Mouse (Mus musculus) gastrocnemius, postnatal 14 days (tissue): ENCODE data around the gene Snx21. TPM values are rescaled to one million over a fixed set of nuclear protein-coding genes. Genes with fewer than 3 reads are reported as not detected.

ENCODE experiments used
- DNase-seq: peaks from one replicate; pipeline ENCODE4 v3.0.0; 2021; ENCODE audit warnings: mixed read lengths
- intact Hi-C: fragments of 180-260 bp; cut with DNase I; formaldehyde crosslinking; loops from one replicate; pipeline ENCODE4 v1.15.1; 2025; ENCODE audit warnings: low total_unique reads
- long read RNA-seq, 2 experiments: library from polyadenylated mRNA; stranded (forward); transcript quantifications; one replicate each; pipeline ENCODE4 v2.0.0; 2021
- total RNA-seq, 2 experiments: library from RNA; stranded (reverse); gene quantifications; 2 replicates each; pipeline ENCODE4 v1.2.3; 2021

Snx21 gene
- total RNA-seq: 10 to 100 TPM; 18.0 to 18.7 TPM
- long read RNA-seq, experiment 1, transcript Snx21-204 (3 exons, 1,825 nt): major isoform, 16 of 43 reads
- long read RNA-seq, experiment 1, transcript Snx21-201 (3 exons, 2,590 nt): minor isoform, 15 of 43 reads
- long read RNA-seq, experiment 1, partial matches to known transcripts: 3 of 43 reads
- long read RNA-seq, experiment 1, other reads (novel, unspliced or antisense): 8 of 43 reads
- long read RNA-seq, experiment 2, transcript Snx21-201 (3 exons, 2,590 nt): minor isoform, 14 of 40 reads
- long read RNA-seq, experiment 2, transcript Snx21-204 (3 exons, 1,825 nt): major isoform, 19 of 40 reads
- long read RNA-seq, experiment 2, partial matches to known transcripts: 2 of 40 reads
- long read RNA-seq, experiment 2, other reads (novel, unspliced or antisense): 4 of 40 reads

- intact Hi-C loops: no loop called here
These were observed at the start of gene Snx21 for GRCm38 (mm10) chr2:164785481-164786387. TSS of gene Snx21 (plus strand) at chr2:164785823.

GRCm38 (mm10) chr2:164737377-164738090, 48.1 kb upstream of the Snx21 start:
- DNase-seq: no peak
- intact Hi-C loops: no loop called here

More at GRCm38 (mm10) chr2:164785481-164786387, at the start of gene Snx21:
- peak; percentile 92 for DNase-seq

GRCm38 (mm10) chr2:164739876-164740275, 45.7 kb upstream of the Snx21 start:
- intact Hi-C loops: no loop called here
- DNase-seq: no peak

GRCm38 (mm10) chr2:164744987-164745386, 40.6 kb upstream of the Snx21 start:
- intact Hi-C loops: no loop called here

GRCm38 (mm10) chr2:164745843-164746479, 39.7 kb upstream of the Snx21 start, which contains the start of the genes Wfdc3 and Dnttip1:
TSS of gene Wfdc3 (minus strand) at chr2:164745931.
TSS of gene Dnttip1 (plus strand) at chr2:164745983.
- intact Hi-C loops: no loop called here
- peak; percentile 94 for DNase-seq

More at GRCm38 (mm10) chr2:164744987-164745386, 40.6 kb upstream of the Snx21 start:
- DNase-seq: no peak

- DNase-seq: no peak
- intact Hi-C loops: no loop called here
These were observed 38.9 kb upstream of the Snx21 start for GRCm38 (mm10) chr2:164746693-164747092.

GRCm38 (mm10) chr2:164748191-164748590, 37.4 kb upstream of the Snx21 start:
- intact Hi-C loops: no loop called here
- DNase-seq: no peak

- no peak for DNase-seq
- intact Hi-C loops: no loop called here
These were observed 36.6 kb upstream of the Snx21 start for GRCm38 (mm10) chr2:164748991-164749390.

GRCm38 (mm10) chr2:164752454-164752853, 33.2 kb upstream of the Snx21 start:
- DNase-seq: no peak
- intact Hi-C loops: no loop called here

- intact Hi-C loops: no loop called here
- DNase-seq: no peak
These were observed 31.5 kb upstream of the Snx21 start for GRCm38 (mm10) chr2:164754105-164754504.

- no peak for DNase-seq
- intact Hi-C loops: no loop called here
These were observed 30.8 kb upstream of the Snx21 start for GRCm38 (mm10) chr2:164754800-164755199.

- DNase-seq: no peak
- intact Hi-C loops: no loop called here
These were observed 27.8 kb upstream of the Snx21 start for GRCm38 (mm10) chr2:164757841-164758240.

GRCm38 (mm10) chr2:164758692-164759091, 26.9 kb upstream of the Snx21 start:
- DNase-seq: no peak
- intact Hi-C loops: no loop called here

- intact Hi-C loops: no loop called here
These were observed 25.4 kb upstream of the Snx21 start for GRCm38 (mm10) chr2:164760059-164760833.

GRCm38 (mm10) chr2:164761502-164761901, 24.1 kb upstream of the Snx21 start:
- DNase-seq: no peak
- intact Hi-C loops: no loop called here

More at GRCm38 (mm10) chr2:164760059-164760833, 25.4 kb upstream of the Snx21 start:
- no peak for DNase-seq

- DNase-seq: no peak
- intact Hi-C loops: no loop called here
These were observed 23.7 kb upstream of the Snx21 start for GRCm38 (mm10) chr2:164761971-164762370.

- no peak for DNase-seq
- intact Hi-C loops: no loop called here
These were observed 23.0 kb upstream of the Snx21 start for GRCm38 (mm10) chr2:164762593-164762992.

GRCm38 (mm10) chr2:164765841-164766240, 19.8 kb upstream of the Snx21 start:
- intact Hi-C loops: no loop called here

More at GRCm38 (mm10) chr2:164765841-164766240, 19.8 kb upstream of the Snx21 start:
- no peak for DNase-seq
